Mouse (Mus musculus) adrenal gland, postnatal 25 days (tissue): Measurements from ENCODE around the gene Fbxo42. TPM values are rescaled to one million over a fixed set of nuclear protein-coding genes. Genes with fewer than 3 reads are reported as not detected.
A peak's percentile ranks its signal among the peaks of the same experiment; 100 is the strongest.

Experiments used
- DNase-seq: peaks from one replicate; pipeline ENCODE4 v3.0.0; 2021; ENCODE audit warnings: mixed read lengths
- total RNA-seq: library from RNA; stranded (reverse); gene quantifications from 2 replicates; pipeline ENCODE4 v1.2.3, GENCODE M21; 2021

Gene Fbxo42
- total RNA-seq, 1 experiment from 2014 or later = 24.8 TPM

DNA sequence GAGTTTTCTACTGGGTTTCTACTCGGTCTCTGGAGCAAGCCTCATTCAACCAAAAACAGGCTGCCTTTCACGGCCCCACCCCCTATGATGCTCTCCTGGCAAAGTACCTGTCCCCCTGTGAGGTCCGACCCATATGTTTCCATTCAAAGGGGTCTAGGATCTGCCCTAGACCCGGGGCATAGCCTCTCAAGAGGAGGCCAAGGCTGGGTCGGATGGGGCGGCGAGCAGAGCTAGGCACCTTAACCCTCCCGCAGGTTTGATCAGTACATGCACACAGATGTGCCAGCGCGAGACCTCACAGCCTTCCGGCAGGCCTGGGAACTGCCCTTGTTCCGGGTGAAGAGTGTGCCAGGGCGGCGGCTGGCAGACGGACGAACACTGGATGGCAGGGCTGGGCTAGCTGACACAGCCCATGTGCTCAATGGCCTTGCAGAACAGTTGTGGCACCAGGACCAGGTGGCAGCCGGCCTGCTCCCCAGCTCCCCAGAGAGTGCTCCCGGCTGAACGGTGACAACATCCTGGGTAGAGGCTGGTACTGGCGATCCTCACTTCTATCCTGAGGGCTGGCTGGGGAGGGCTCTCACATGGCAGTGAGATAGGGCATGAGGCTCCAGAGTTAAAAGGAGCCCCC lies 72.0 kb downstream of the Fbxo42 start:
- DNase-seq = peak; percentile 42

DNA sequence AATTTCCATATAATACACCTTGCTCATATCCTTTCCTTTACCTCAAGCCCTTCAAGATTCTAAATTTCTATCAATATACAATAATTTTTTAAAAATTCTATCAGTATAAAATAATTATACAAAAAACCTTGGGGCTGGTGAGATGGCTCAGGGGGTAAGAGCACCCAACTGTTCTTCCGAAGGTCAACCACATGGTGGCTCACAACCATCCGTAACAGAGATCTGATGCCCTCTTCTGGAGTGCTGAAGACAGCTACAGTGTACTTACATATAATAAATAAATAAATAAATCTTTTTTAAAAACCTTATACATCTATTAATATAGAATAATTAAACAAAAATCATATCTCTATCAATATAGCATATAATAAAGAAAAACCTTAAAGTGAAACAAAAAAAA lies 74.1 kb downstream of the Fbxo42 start:
- DNase-seq = no peak

DNA sequence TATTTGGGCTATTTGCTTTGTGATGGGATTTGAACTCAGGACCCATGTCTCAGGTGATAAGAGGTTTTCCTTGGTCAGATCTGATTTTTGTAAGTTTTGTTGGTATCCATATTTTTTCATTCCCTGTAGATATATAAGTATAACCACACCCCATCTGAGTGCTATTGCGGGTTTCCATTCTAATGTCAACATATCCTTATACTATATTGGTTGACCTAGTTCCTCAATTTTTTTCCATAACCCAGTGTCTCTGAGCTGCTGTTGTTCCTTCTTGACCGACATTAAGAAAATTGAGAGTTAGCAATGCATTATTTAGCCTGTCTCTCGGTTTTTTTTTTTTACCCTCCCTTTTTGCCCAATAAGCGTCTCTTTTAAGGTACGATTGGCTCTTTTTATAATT lies 75.0 kb downstream of the Fbxo42 start:
- DNase-seq = no peak

DNA sequence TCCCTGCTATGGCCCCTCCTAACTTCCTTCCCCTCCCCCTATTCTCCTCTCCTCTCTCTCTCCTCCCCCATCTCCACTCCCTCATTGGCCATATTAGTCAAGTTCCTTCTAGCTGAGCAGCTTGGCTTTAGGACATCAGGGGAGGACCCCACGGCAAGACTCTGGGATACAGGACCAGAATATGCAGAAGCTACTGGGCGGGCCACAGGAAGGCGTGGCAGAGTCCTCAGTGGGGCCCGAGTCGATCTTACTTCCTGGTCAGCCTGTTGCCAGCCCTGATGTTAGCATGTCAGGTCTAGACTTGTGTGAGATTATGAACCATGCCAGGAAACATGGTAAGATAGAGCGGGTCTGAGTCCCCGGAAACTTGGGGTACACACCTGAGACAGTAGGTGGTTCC lies 81.0 kb downstream of the Fbxo42 start:
- DNase-seq = no peak

DNA sequence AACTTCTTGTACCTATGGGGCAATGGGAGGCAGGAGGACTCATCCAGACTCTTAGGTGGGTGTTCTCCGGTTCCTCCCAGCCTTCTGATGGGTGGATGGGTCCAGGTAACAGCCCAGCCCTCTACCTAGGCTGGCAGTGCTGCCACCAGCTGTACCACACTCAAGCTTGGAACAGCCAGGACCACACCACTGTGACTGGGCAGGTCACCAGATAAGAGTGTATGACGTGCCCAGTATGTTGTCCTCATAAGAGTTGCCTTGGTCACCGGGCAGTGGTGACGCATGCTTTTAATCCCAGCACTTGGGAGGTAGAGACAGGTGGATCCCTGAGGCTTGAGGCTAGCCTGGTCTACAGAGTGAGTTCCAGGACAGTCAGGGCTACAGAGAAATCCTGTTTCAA lies 85.5 kb downstream of the Fbxo42 start:
- DNase-seq = no peak

DNA sequence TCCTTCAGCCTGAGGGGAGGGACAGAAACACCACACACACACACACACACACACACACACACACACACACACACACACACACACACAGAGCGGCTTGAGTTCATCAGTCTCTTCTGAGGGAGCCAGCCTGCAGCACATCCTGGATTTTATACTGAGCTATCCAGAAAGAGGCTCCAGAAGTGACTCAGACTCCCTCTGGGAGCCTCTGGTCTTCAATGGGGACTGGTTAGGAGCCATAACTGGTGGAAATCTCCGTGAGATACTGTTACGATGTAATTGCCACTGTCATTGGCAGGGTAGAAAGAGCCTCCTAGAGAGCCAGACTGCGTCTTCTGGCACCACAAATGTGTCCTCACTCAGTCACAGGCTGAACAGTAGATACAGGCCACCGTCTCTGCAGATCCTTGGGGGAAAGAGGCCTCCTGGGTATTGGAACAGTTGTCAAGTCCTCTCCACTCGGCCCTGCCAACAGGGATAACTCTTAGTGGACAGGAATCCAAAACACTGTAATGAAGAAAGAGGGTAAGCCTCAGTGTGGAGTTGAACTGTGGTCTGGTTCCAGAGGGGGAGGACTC lies 87.9 kb downstream of the Fbxo42 start:
- DNase-seq = no peak

DNA sequence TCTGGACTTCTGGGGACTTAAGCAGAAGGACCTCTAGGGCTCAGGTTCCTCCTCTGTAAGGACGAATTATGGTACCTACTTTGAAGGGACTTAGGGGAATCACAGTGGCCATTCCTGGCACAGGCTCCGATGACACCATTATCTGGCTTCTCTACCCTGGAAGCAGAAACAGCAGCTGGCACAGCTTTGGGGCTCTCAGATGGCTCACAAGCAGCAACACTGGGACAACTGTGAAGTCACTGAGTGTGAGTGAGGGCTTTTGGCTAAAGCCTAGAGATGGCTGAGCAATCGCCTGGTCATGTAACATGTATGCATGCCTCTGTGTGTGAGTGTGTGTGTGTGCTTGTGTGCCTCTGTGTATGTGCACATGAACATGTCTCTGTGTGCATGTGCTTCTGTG lies 89.1 kb downstream of the Fbxo42 start:
- DNase-seq = no peak

DNA sequence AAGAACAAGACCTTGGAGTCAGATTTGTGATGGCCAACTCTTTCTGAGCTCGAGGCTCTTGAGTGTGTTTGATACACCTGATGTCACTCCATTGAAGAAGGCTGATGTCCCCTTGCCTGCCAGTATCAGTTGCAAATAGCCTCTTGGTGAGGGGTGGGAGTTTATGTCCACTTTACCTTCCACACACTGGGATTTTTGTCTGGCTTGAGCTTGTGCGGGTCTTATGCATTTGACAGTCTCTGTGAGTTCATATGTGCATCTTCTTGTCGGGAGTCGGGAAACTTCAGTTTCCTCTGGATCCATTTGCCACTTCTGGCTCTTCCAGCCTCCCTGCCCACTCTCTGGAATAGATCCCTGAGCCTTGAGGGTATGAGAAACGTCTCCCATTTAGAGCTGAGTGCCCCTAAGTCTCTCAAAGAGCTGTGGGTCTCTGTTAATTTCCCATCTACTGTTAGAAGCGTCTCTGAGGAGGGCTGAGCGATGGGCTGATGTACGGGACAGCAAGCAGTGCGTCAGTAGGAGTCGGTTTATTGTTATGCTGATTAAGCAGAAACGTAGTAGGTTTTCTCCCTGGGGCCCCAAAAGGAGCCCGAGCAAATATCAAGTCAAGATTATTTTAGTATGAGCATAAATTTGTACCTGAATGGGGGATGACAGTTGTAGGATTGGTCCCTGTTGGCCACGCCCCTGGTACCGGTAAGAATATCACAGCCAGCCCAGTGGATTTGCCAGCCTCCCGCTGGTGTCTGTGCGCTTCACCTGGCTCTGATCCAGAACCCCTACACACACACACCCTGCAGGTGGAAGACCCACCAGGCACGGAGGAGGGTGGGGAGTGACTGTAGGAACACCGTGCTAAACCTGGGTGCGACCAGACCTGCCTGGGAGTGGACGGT lies 91.0 kb downstream of the Fbxo42 start:
- DNase-seq = no peak

DNA sequence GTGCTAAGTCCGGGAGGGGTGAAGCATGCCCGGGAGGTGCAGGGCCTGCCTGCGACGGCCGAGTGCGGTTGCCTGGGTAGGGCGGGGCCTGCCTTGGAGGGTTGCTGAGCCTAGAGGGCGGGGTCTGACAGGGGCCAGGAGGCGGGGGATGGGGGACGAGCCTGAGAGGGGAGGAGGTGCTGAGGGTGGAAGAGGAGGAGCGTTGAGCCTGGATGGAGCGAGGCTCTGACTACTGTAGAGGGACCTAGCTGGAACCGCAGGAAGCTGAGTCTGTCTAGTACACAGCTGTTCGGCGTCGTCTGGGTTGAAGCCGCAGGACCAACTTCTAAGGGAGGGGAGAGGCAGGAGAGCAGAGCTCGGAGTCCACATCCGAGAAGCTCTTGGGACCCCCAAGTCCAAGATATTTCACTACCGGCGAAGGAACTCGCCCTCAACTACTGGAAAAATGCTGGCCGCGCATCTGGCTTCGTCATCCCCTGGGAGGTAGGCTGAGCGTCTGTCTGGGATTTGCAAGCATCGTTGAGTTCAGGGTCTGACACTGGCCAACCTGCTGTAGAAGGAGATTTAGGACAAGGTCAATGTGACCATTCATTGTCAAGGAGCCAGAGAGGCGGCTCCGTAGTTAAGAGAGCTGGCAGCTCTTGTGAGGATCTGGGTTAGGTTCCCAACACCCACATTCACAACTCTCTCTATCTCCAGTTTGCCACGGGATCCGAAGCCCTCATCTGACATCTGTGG lies 91.8 kb downstream of the Fbxo42 start, which contains the start of gene Arhgef19:
Gene Arhgef19 (plus strand): TSS at position 112 of the 738 bp plus-strand sequence.
- peak; percentile 95 for DNase-seq

DNA sequence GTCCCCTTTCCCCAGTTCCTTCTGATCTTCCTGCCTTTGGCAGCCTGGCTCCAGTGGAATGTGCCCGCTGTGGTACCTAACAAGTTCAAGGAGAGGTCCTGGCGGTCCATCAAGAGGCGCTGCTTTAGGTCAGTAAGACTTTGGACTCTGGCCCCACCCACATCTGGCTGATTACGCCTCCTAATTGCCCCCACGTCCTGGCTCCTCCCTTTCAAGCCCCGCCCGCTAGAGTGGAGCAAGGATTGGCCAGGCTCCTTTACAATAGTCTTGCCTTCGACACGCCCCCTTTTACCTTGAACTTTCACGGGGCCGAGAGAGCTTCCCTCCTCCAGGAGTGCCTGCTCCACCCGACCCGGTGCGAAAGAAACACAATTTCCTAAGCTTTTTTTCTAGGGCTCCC lies 92.9 kb downstream of the Fbxo42 start:
- peak; percentile 79 for DNase-seq

DNA sequence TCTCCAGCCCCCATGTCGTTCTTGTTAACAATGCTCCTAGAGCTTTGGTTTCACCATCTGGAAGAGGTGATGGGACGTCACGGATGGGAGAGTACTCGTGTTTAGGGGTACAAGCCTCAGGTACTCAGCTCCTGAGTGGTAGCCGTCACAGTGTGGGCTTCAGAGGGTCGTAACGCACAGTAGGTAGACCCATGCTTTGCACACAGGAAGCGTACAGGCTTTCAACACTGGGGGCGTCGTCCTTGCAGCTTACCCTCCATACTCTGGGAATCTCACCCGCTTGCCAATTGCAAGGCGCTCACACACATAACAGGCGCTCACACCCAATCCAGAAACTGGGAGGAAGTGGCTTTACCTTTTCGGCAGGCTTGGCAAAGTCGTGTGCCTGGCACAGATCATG lies 94.1 kb downstream of the Fbxo42 start:
- DNase-seq = no peak

DNA sequence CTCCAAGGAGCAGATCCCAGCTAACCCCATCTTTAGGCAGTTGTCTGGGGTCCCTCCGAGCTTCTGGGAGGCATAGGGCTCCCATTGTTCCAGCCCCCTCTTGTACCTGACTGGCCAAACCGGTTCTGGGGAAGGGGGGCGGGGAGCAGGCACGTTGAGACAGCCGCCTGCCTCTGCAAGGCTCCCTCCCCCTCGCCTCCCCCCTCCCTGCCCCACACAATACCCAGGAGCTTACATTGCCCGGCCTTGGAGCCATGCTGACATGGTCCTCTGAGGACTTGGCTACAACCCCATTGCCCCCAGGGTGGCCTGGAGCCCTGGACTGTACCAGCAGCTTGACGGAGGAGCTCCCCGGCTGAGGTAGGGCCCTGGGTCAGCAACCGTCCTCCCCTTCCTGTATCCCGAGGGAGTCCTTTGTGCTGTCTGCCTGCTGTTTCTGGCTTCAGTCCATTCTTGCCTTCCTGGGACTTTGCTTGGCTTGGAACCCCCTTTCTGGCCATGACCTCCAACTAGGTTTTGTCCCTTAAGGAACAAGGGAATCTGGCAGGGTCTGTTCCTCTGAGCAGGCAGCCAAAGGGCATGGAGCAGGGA lies 95.0 kb downstream of the Fbxo42 start:
- DNase-seq = no peak

DNA sequence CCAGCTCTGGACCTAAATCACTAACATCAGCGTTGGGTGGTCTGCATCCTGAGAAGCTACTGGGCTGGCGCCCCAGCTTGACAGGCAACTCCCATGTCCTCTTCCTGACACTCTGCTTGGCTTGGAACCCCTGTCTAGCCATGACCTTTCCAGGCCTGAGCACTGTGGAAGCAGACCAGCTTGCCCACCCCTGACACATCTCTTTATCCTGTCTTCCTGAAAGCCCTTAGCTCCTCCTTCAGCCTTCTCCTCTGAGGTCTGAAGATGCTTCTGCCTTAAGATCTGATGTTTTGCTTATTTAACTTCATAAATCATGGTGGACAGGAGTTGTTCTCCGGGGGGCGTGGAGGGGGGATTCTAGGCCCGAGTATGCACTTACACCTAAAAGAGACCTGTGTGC lies 95.9 kb downstream of the Fbxo42 start:
- no peak for DNase-seq

DNA sequence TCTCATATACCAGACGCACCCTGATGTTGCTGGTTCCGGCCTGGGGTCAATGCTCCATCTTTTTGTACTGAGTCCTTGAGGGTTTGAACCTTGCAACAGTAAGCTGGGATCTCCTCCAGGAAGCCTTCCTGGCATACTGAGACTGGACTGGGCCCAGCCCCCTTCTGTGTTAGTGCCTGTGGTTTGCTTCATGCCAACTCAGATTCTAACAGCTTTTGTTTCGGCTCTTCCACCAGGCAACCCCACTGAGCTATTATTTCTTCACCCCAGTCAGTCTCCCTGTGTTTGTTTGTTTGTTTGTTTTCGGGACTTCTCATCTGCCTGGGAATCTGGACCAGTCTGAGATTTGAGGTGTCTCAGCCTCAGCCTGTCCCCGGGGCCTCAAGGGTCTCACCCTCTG lies 96.7 kb downstream of the Fbxo42 start:
- no peak for DNase-seq

DNA sequence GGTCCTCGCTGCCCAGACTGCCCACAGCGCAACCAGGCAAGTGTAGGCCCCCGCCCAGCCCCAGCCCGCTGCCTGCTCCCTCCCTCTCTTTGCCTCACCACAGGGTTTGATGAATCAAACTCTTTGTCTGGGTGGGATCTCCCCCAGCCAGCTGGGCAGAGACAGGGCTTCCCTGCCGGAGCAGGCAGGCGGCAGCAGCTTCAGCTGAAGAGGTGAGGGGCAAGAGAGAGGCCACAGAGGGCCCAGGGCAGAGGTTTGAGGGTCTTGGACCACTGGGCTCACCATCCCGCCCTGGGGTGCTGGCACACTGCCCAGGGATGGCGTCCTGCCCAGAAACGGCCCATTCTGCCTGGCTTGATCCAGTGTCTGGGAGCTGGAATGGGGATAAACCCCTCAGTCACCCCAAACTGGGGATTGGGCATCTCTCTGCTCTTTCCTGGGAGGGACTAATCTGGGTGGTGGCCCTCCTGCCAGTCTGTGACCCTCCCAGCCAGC lies 97.3 kb downstream of the Fbxo42 start:
- peak; percentile 88 for DNase-seq

DNA sequence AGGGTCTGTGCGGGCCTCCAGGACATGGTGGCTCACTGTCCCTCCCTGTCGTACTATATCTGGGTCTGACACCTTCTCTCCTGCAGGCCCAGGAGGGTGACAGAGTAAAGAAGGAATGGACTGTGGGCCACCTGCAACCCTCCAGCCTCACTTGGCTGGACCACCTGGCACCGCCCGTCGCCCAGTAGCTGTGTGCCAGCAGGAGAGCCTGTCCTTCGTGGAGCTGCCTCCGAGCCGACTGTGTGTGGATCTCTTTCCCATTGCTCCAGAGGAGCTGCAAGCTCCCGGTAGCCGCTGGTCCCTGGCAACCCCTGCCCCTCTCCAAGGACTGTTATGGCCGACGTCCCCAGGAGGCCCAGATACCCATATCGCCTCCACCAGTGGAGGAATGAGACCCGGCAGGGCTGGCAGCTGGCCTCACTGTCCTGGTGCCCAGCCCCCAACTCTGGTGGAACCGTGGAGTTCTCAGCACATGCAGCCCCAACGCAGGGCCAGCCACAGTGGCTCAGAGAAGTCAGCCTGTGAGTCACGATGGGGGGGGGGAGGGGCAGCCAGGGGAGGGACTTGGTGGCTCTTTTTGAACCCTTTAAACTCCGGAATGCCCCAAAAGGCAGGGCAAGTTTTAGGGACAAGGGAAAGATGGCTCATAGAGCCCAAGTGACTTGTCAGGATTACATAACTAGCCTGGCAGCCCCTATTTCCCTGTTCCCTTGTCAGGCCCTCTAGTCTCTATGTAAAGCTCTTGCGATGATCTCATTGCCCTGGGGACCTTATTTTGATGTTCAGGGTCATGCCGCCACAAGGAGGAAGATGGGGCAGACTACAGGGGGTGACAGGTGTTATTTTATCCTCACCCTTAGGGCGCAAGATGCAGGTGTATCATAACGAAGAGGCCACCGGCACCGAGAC lies 98.6 kb downstream of the Fbxo42 start:
- peak; percentile 63 for DNase-seq

DNA sequence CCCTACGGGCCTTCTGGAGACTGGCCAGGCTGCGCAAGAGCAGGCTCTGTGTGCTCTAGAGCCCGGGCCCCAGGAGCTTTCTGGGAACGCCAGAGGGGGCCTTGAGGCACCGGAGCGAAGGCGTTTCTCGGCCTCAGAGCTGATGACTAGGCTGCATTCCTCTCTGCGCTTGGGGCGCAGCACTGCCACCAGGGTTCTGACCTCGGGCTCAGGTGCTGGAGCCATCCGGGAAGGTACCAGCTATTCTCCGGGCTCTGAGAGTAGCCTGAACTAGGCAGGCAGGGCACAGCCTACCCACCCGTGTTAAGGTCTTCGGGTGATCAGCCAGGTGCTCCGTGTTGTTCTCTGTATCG lies 99.3 kb downstream of the Fbxo42 start:
- DNase-seq = peak; percentile 48

DNA sequence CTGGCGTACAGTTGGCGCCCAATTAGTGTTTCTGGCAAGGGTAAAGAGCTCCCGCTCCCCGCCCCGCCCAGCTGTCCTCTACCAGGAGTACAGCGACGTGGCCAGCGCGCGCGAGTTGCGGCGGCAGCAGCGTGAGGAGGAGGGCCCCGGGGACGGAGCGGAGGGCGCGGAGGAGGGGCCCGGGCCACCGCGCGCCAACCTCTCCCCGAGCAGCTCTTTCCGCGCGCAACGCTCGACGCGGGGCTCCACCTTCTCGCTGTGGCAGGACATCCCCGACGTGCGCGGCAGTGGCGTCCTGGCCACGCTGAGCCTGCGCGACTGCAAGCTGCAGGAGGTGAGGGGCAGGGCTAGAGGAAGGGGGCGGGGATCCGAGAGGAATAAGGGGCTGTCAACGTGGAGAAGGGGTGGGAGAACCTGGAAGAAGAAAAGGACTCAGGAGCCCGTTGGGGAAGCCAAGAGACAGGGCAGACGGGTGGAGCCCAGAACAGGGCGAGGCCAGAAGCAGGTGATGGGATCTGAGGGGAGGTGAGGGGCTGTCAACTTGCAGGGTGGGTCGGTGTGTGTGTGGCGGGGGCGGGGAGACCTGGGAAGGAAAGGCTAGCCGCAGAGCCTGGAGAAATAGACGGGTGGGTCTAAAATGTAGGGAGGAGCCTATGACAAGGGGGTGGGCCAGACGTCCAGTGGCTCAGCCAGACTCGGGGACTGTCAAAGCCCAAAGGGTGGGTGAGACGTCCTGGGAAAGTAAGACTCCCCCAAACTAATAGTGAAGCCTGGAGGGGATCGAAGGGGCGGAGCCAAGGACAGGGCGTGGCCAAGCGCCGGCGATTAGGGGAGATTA lies 100.3 kb downstream of the Fbxo42 start:
- peak; percentile 57 for DNase-seq

DNA sequence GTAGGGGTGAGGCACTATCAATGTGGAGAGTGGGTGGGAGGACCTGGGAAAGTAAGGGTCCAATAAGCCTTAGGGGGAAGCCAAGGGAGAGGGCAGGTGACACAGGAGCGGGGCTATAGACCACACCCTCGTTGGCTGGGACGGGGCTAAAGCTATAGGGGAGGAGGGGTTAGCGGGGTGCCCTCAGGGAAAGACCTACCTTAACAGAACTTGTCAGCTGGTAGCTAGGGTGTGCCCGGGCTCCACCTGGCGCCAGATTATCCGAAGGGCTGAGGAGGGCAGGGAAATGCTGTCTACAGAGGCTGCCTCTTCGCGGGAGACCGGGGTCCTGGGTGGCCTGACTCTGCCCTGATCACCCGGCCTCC lies 100.9 kb downstream of the Fbxo42 start:
- no peak for DNase-seq

DNA sequence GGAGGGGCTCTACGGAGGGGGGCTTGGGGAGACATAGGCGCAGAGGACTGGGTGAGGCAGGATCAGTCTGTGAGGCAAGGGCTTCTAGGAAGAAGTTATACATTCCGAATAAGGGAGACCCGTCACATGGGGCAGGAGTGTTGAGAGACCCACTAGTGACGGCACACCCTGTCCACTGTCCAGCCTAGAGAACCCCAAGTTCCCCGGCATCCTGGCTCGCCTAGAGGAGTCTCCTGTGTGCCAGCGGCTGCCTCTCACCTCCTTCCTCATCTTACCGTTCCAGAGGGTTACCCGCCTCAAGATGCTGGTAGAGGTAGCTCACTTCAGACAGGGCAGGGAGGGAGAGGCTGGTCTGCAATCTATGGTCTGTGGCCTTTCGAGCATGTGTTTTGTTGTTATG lies 101.7 kb downstream of the Fbxo42 start:
- no peak for DNase-seq
